Mouse (Mus musculus) intestine, embryonic 15.5 days (tissue): ENCODE results near the gene Ror1. TPM values are rescaled to one million over a fixed set of nuclear protein-coding genes. Genes with fewer than 3 reads are reported as not detected.

Experiments
- ATAC-seq: fragments of 200-750 bp; cut with Nextera tagmentation; 2 replicates; pipeline ENCODE4 v1.8.0; 2017; ENCODE audit warnings: moderate TSS enrichment, moderate library complexity
- H3K27ac ChIP-seq: fragments of 300-500 bp; sonication (generic); 2 replicates; pipeline ENCODE4 v1.5.1; 2015; ENCODE audit warnings: mild to moderate bottlenecking, inconsistent platforms
- H3K27me3 ChIP-seq: fragments of 300-500 bp; sonication (generic); replicated peaks from 2 replicates; pipeline ENCODE4 v1.6.1; 2015; ENCODE audit warnings: inconsistent platforms
- H3K36me3 ChIP-seq: fragments of 300-500 bp; sonication (generic); 2 replicates; pipeline ENCODE4 v1.6.1; 2015; ENCODE audit warnings: inconsistent platforms
- H3K4me1 ChIP-seq: fragments of 300-500 bp; sonication (generic); replicated peaks from 2 replicates; pipeline ENCODE4 v1.6.1; 2015; ENCODE audit warnings: inconsistent platforms
- H3K4me2 ChIP-seq: fragments of 300-500 bp; sonication (generic); replicated peaks from 2 replicates; pipeline ENCODE4 v1.6.1; 2015; ENCODE audit warnings: mild to moderate bottlenecking, inconsistent platforms
- H3K4me3 ChIP-seq: fragments of 300-500 bp; sonication (generic); replicated peaks from 2 replicates; pipeline ENCODE4 v1.5.1; 2015; ENCODE audit warnings: inconsistent platforms
- H3K9ac ChIP-seq: fragments of 300-500 bp; sonication (generic); 2 replicates; pipeline ENCODE4 v1.6.1; 2015; ENCODE audit warnings: inconsistent platforms
- H3K9me3 ChIP-seq: fragments of 300-500 bp; sonication (generic); 2 replicates; pipeline ENCODE4 v1.6.1; 2016; ENCODE audit warnings: inconsistent platforms
- WGBS: fragments of 180-500 bp; shearing (Covaris S2); methylation state at CpG from one replicate; pipeline ENCODE4 v1.1.7; 2015; 5-methylcytosine and 5-hydroxymethylcytosine counted together
- polyA plus RNA-seq: library from polyadenylated mRNA; unstranded; fragments of >200 nt; fragmentation: Nextera tagmentation; extraction: Ambion mirVana; gene quantifications from 2 replicates; pipeline ENCODE4 v1.2.1, GENCODE M21; 2015

The Ror1 gene
- polyA plus RNA-seq, 1 experiment from 2014 or later, result 9.3 TPM

GRCm38 (mm10) chr4:100120547-100120946 is 25.0 kb downstream of the Ror1 start:
- H3K4me1 ChIP-seq, result no peaks in the 10 kb centered on the region; the same call in 1 of the 2 replicates
- no peaks in the 10 kb centered on the region for H3K27me3 ChIP-seq
- no peaks in the 10 kb centered on the region for H3K9me3 ChIP-seq
- no peak for ATAC-seq
- no peaks in the 10 kb centered on the region for H3K36me3 ChIP-seq
- no peak overlapping the region for H3K4me3 ChIP-seq
- 80% methylated on average over 5 of the region's 5 CpGs for WGBS
- no peak overlapping the region for H3K27ac ChIP-seq
- H3K9ac ChIP-seq, result no peak overlapping the region
- H3K4me2 ChIP-seq, result no peak overlapping the region

DNA sequence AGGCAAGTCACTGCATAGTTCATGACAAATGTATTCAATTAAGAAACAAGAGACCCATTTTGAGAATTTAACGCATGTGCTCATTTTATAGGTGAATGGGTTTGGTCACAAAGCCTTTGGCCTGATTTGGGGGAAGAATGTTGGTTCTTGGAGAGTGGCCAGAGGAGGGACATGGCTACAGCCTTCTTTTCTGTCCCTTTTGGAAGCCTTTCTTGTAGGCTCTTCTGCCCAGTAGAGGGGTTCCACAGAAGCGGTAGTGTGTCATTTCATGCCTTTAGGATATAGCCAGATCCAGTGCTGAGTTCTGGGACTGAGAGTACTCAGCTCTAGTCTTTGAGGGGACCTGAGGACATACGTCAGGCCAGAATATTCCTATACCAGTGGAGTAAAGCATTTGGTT is 26.8 kb downstream of the Ror1 start:
- Histone ChIP-seq H3K9ac (no peak overlapping the region), H3K4me1 (no peaks in the 10 kb centered on the region; the same call in 1 of the 2 replicates), H3K4me3 (no peak overlapping the region), H3K36me3 (no peaks in the 10 kb centered on the region), H3K27me3 (no peaks in the 10 kb centered on the region), H3K4me2 (no peak overlapping the region), H3K9me3 (no peaks in the 10 kb centered on the region), H3K27ac (no peak overlapping the region)
- no peak for ATAC-seq
- 92% methylated on average over 3 of the region's 3 CpGs for WGBS

- no peak overlapping the region for H3K9ac ChIP-seq
- 65% methylated on average over 3 of the region's 3 CpGs for WGBS
- no peak overlapping the region for H3K4me2 ChIP-seq
- no peak overlapping the region for H3K27ac ChIP-seq
- no peaks in the 10 kb centered on the region for H3K27me3 ChIP-seq
- ATAC-seq, result peak; percentile 71
- H3K9me3 ChIP-seq, result no peaks in the 10 kb centered on the region
- peaks cover 3% of the 10 kb centered on the region for H3K4me1 ChIP-seq
- H3K4me3 ChIP-seq, result no peak overlapping the region
- H3K36me3 ChIP-seq, result no peaks in the 10 kb centered on the region
These were observed 27.9 kb downstream of the Ror1 start for GRCm38 (mm10) chr4:100123519-100123918.

DNA sequence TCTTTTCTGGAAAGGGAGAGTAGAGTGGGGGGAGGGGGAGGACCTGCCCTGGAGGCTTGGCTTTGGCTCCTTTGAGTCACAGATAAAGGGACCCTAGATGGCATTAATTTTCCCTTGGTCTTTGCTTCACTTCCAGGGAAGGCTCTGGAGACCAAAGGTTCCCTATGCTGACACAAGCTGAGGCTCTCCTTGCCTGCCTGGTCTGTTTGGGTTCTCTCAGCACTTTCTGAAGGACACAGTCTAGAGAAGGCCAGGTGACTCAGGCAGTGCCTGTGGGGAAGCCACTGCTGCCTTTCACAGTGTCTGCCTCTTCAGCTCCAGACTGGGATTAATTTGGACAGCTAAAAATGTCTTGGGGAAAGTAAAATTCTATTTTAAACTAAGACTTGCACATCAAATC is 28.5 kb downstream of the Ror1 start:
- no peaks in the 10 kb centered on the region for H3K27me3 ChIP-seq
- H3K27ac ChIP-seq, result no peak overlapping the region
- H3K4me3 ChIP-seq, result no peak overlapping the region
- ATAC-seq, result no peak
- no peak overlapping the region for H3K9ac ChIP-seq
- H3K4me1 ChIP-seq, result peaks cover 7% of the 10 kb centered on the region
- no peaks in the 10 kb centered on the region for H3K36me3 ChIP-seq
- no peaks in the 10 kb centered on the region for H3K9me3 ChIP-seq
- no peak overlapping the region for H3K4me2 ChIP-seq

DNA sequence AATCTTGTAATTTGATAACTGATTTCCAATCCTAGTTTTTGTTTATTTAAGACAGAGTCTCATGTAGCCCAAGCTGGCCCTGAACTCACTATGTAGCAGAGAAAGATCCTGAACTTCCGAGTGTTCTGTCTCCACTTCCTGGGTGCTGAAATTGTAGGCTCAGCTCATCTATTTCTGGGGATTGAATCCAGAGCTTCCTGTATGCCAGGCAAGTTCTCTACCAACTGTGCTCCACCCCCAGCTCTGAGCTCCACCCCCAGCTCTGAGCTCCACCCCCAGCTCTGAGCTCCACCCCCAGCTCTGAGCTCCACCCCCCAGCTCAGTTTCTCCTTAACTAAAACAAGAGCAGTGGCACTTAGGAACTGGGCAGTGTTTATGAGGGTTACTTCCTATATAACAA is 29.3 kb downstream of the Ror1 start:
- WGBS, result 89% methylated on average over 1 of the region's 1 CpGs
- Histone ChIP-seq H3K4me2 (no peak overlapping the region), H3K27me3 (no peaks in the 10 kb centered on the region), H3K9ac (no peak overlapping the region), H3K27ac (no peak overlapping the region), H3K9me3 (no peaks in the 10 kb centered on the region), H3K4me3 (no peak overlapping the region), H3K36me3 (no peaks in the 10 kb centered on the region), H3K4me1 (peaks cover 14% of the 10 kb centered on the region)
- no peak for ATAC-seq

DNA sequence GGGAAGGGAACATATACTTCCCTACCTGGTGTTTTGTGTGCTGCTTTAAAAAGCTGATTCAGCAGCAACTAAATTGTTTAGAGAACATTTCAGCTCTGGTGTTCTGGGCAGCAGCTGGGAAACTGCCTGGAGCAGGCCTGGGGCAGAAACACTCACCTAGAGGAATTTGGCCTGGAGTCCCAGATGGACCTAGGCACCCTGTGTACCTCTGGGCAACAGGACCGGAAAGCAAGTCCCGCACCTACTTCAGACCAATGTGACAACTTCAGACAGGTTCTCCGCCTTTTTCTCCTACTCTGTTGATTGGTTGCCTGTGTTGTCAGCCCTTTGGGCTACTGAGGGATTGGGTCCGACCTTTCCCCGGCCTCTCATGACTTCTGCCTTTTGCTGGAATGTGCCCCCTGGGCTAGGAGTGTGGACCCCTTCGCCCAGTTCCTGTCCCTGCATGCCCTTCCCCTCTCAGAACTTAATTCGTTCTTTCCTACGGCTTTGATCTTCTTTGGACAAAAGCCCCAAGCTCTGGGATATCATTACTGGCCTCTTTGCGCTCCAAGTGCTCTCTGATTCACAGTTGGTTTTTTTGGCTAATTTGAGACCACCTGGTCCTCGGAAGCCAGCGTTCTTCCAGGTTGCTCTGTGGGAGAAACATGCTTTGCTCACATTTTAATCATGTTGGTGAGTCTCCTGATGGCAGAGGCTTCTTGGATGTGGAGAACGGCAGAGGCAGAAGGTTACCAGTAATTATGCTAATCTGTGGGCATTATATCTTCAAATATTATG is 31.1 kb downstream of the Ror1 start:
- H3K27ac ChIP-seq, result no peak overlapping the region
- no peak for ATAC-seq
- no peaks in the 10 kb centered on the region for H3K9me3 ChIP-seq
- no peak overlapping the region for H3K9ac ChIP-seq
- no peaks in the 10 kb centered on the region for H3K36me3 ChIP-seq
- H3K4me2 ChIP-seq, result no peak overlapping the region
- 81% methylated on average over 12 of the region's 12 CpGs for WGBS
- H3K4me3 ChIP-seq, result no peak overlapping the region
- H3K27me3 ChIP-seq, result no peaks in the 10 kb centered on the region
- peaks cover 17% of the 10 kb centered on the region for H3K4me1 ChIP-seq

- no peak overlapping the region for H3K4me3 ChIP-seq
- no peaks in the 10 kb centered on the region for H3K9me3 ChIP-seq
- H3K27ac ChIP-seq, result no peak overlapping the region
- 90% methylated on average over 12 of the region's 12 CpGs for WGBS
- H3K4me2 ChIP-seq, result no peak overlapping the region
- H3K36me3 ChIP-seq, result no peaks in the 10 kb centered on the region
- H3K27me3 ChIP-seq, result no peaks in the 10 kb centered on the region
- no peak overlapping the region for H3K9ac ChIP-seq
- H3K4me1 ChIP-seq, result peaks cover 17% of the 10 kb centered on the region
- ATAC-seq, result no peak
These were observed 32.7 kb downstream of the Ror1 start for GRCm38 (mm10) chr4:100128026-100128922.

DNA sequence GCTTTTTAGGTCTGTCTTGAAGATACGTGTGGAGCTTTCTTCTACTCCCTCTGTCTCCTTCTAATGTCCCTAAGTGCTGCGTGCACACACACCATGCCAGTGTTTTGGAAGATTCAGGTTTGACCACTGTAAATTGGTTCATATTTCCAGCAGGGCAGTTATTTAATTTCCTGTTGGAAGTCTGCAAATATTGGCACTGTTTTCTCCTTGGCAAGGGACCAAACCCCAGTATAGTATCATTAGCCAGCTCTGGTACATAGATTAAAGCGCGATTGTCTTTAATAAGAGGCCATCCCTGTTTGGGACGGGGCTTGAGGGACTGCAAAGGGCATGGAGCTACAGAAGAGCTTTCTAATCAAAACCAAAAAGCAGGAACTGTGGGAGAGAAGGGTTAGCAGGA is 33.6 kb downstream of the Ror1 start:
- ATAC-seq, result no peak
- Histone ChIP-seq H3K4me1 (peaks cover 17% of the 10 kb centered on the region; the same call in 1 of the 2 replicates), H3K27ac (peak overlapping the region; percentile 10; the same call in 1 of the 2 replicates), H3K9me3 (no peaks in the 10 kb centered on the region), H3K4me2 (no peak overlapping the region), H3K4me3 (no peak overlapping the region), H3K36me3 (no peaks in the 10 kb centered on the region), H3K9ac (no peak overlapping the region), H3K27me3 (no peaks in the 10 kb centered on the region)
- WGBS, result 47% methylated on average over 5 of the region's 5 CpGs

DNA sequence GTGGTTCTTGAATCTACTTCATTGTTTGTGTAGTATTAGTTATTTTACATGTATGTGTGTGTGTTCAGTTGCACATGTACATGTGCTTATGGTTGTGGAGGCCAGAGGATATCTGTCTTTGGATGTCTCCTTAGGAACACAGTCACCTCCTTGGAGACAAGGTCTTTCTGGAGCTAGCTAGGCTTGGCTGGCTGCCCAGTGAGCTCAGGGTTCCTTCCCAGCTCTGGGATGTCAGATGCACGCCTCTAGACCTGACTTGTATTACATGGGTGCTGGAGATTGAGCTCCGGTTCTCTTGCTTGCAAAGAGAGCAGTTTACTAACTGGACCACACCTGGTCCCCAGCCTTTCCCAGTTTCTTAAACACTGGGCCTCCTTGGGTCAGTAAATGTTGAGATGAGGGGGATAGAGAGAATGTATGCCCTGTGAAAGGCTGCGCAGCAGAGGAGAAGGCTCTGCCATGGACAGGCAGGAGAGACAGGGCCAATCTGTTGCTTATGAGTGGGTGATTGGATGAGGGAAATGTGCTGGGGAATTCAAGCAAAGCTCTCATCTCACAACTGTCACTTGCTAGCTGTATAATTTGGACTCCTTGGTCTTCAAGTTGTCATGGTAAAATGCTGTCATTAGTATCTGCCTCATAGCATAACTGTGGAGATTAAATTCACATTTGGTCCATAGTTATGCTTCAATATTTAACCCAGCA is 35.3 kb downstream of the Ror1 start:
- 75% methylated on average over 3 of the region's 3 CpGs for WGBS
- no peaks in the 10 kb centered on the region for H3K36me3 ChIP-seq
- ATAC-seq, result no peak
- H3K4me3 ChIP-seq, result no peak overlapping the region
- no peaks in the 10 kb centered on the region for H3K9me3 ChIP-seq
- no peak overlapping the region for H3K4me2 ChIP-seq
- no peak overlapping the region for H3K27ac ChIP-seq
- peaks cover 17% of the 10 kb centered on the region; the same call in 1 of the 2 replicates for H3K4me1 ChIP-seq
- H3K27me3 ChIP-seq, result no peaks in the 10 kb centered on the region
- no peak overlapping the region for H3K9ac ChIP-seq

GRCm38 (mm10) chr4:100131488-100131887 is 35.9 kb downstream of the Ror1 start:
- no peak overlapping the region for H3K4me2 ChIP-seq
- no peak for ATAC-seq
- no peaks in the 10 kb centered on the region for H3K27me3 ChIP-seq
- no peaks in the 10 kb centered on the region for H3K36me3 ChIP-seq
- H3K27ac ChIP-seq, result no peak overlapping the region
- H3K9me3 ChIP-seq, result no peaks in the 10 kb centered on the region
- no peak overlapping the region for H3K9ac ChIP-seq
- 96% methylated on average over 2 of the region's 2 CpGs for WGBS
- no peak overlapping the region for H3K4me3 ChIP-seq
- peaks cover 17% of the 10 kb centered on the region; the same call in 1 of the 2 replicates for H3K4me1 ChIP-seq

- peaks cover 17% of the 10 kb centered on the region; the same call in 1 of the 2 replicates for H3K4me1 ChIP-seq
- H3K27ac ChIP-seq, result no peak overlapping the region
These were observed 36.7 kb downstream of the Ror1 start for GRCm38 (mm10) chr4:100132261-100132660.

GRCm38 (mm10) chr4:100136046-100136445 is 40.5 kb downstream of the Ror1 start:
- no peak overlapping the region for H3K27ac ChIP-seq
- H3K9me3 ChIP-seq, result no peaks in the 10 kb centered on the region
- H3K4me3 ChIP-seq, result no peak overlapping the region
- H3K4me1 ChIP-seq, result 0 out of 2 replicates have a peak, but pooled peaks cover 3% of the 10 kb centered on the region
- H3K9ac ChIP-seq, result no peak overlapping the region
- 89% methylated on average over 4 of the region's 4 CpGs for WGBS
- H3K27me3 ChIP-seq, result no peaks in the 10 kb centered on the region
- ATAC-seq, result no peak
- H3K4me2 ChIP-seq, result no peak overlapping the region
- no peaks in the 10 kb centered on the region for H3K36me3 ChIP-seq

More at GRCm38 (mm10) chr4:100132261-100132660, 36.7 kb downstream of the Ror1 start:
- Histone ChIP-seq H3K9me3 (no peaks in the 10 kb centered on the region), H3K4me2 (no peak overlapping the region), H3K27me3 (no peaks in the 10 kb centered on the region), H3K4me3 (no peak overlapping the region), H3K36me3 (no peaks in the 10 kb centered on the region), H3K9ac (no peak overlapping the region)
- WGBS, result 93% methylated on average over 3 of the region's 3 CpGs
- ATAC-seq, result no peak
